Mouse (Mus musculus) natural killer cell, adult 2 months (primary cell): ENCODE results near the gene Bcs1l.
A peak's percentile ranks its signal among the peaks of the same experiment; 100 is the strongest.

Experiments
- DNase-seq, 2 experiments: peaks; one replicate each; pipeline ENCODE4 v3.0.0; 2022; ENCODE audit warnings: low spot score in 2 of 2

The Bcs1l gene

GRCm38 (mm10) chr1:74587773-74588445, at the start of gene Bcs1l, which contains the start of gene Zfp142:
Bcs1l (plus strand) TSS chr1:74588289.
Zfp142 (minus strand) TSS chr1:74588246.
- DNase-seq, result peak; percentile 97 to 98

DNA sequence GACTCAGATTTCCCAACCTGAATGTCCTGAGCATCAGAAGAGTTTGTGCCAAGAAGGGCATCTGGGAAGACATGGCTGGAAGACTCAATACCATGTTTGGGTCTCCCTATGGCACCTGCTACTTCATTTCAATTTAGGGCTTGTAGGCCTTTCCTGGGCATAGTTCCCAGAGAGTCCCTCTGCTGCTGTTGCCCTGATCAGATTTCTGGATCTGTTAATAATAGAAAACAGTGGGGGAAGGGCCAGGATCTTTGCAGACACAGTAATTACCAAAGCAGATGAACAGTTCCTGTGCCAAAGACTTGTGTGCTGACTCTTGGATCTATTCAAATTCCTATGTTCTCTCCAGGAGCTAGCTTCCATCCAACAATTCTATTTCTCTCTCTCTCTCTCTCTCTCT, 49.4 kb upstream of the Bcs1l start:
- DNase-seq, result no peak

- no peak for DNase-seq
Observed at GRCm38 (mm10) chr1:74542451-74542961, 45.6 kb upstream of the Bcs1l start, which contains the start of gene Plcd4. Plcd4 (plus strand) TSS chr1:74542888.

- DNase-seq, result no peak
Observed at GRCm38 (mm10) chr1:74544184-74544583, 43.9 kb upstream of the Bcs1l start, which contains the start of gene Usp37. Usp37 (minus strand) TSS chr1:74544284.

- no peak for DNase-seq
Observed at GRCm38 (mm10) chr1:74559061-74559460, 29.0 kb upstream of the Bcs1l start.

DNA sequence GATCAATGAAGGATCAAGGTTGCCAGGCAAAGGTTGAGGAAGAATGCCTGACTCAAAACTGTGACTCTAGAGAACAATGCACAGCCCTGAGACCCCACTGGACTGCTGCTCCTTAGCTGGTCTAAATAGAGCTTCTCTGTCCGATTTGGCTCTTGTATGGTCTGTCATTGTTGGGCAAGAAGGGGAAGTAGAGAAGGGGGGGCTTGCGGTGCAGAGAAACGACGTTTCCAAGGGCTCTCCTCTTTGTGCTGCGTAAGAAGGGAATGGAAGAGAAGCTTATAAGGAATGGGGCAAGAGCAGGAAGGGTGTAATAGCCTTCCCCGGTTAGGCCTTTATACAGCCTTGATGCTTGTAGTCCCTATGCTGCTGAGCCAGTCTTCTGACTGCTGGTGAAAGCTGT, 22.3 kb upstream of the Bcs1l start:
- no peak for DNase-seq

DNA sequence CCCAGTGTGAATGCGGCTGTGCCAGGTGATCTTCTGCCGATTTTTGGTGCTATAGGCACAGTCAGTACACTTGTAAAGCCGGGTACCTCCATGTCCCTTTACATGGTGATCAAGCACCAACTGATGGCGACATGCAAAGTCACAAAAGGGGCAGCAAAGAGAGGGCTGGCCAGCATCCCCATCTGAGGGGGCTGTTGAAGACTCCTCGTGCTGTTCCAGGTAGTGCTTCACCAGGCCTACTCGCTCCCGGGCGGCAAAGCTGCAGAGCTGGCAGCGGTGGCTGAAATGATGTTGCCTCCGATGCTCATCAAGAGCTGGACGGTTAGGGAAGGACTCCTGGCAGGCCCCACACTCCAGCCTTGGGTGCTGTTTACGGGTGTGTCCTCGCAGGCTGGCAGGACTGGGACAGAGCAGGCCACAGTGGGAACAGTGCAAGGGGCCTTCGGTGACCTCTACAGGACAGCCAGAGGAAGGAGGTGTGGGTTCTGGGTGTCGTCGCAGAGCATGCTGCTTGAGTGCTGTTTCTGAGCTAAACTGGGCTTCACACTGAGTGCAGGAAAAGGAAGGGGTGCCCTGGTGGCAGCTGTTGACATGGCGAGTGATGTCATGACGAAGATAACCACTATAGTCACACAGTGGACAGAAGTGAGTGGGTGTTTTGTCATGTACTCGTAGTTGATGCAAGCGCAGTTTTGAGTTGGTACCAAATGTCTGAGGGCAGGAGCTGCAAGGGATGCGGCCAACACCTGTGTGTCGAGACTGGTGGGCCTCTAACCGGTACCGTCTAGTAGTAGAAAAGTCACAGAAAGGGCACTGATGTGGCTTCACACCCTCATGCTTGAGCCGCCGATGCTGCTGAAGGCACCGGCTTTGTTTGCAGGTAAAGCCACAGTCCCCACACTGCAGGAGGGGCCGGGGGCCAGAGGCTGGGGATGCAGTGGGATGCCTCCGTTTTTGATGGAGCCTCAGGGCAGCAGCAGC, 18.1 kb upstream of the Bcs1l start:
- peak; percentile 23 to 26 for DNase-seq

DNA sequence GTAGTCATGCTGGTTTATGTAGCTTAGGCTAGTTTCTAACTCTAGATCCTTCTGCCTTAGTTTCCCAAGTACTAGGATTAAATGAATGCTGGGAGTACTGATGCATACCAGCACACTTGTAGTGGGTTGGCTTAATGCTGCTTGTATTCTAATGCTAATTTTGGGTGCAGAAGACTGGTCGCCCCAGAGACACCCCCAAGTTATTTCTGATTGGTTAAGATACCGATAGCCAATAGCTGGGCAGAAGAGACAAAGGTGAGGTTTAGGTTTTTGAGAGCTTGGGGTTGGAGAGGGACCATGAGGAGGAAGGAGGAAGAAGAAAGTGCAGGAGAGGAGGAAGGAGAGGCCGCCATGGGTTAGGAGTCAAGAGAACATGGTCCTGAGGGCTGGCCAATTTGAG, 5.5 kb upstream of the Bcs1l start:
- no peak for DNase-seq

DNA sequence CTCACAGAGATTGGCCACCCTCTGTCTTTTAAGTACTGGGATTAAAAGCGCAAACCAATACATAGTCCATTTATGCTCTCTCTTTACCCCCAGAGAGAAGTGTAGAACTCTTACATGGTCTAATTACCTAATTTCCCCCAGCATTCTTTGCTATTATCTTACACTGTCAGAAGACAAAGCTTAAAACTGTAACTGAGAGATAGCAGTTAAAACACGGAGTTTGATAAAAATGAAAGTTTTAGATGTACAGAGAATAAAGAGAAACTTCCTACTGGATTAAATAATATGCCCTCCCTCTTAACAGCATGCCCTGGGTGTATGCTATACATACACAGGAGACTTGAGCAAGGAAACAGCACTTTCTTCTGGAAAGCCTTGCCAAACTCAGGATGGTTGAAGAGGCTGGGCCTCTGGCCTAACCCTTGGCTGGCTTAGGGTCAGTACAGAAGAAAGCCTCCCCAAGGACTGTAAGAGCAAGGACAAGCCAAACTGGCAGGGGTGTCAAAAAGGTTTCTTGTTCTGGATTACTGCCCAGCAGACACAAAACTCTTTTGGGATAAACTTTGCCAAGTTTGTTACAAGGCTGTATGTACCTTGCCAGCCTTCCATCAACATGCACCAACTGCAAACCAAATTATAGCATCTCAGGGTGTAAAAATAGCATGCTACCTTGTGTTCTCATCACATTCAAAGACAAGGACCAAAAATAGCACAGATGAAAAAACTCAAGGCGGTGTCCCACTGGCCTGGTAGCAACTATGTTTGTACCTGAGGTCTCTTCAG, 3.3 kb upstream of the Bcs1l start:
- no peak for DNase-seq

GRCm38 (mm10) chr1:74587233-74587772, 786 bp upstream of the Bcs1l start:
- no peak for DNase-seq

- no peak for DNase-seq
Observed at GRCm38 (mm10) chr1:74594434-74594833, 6.3 kb downstream of the Bcs1l start.

DNA sequence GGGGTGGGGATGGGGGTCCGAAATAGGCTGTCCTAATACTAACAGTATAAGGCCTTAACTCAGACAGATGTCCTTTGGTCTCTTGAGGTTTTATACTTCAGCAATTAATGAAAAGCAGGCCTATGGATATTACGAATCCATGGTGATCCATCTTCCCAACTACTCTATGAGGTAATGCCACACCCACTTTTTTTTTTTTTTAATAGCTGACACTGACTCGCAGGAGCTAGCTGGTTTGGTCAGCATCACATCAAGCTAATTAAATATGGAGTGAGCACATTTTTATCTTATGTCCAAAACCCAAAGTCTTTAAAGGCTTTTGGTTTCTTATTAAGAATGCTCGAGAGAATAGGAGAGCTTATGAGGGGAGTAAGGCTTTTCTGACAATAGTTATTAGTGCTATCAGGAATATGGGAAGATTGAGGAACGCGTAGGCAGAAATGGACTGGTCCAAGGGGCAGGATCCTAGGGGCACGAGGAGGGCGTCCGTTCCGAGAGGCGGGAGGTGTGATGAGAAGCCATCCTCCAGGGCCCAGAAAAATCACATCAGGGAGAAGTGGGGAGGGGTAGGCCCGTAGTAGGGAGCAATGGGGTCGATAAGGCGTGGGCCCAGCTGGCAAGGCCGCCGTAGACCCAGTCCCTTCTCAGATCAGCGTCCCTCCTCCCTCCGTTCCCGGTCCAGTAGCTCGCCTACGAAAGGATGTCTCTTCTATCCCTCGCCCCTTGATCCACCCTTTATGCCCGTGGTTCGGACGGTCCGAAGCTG, 12.6 kb downstream of the Bcs1l start:
- DNase-seq, result no peak

- DNase-seq, result peak; percentile 59 to 73
Observed at GRCm38 (mm10) chr1:74601267-74601962, 13.3 kb downstream of the Bcs1l start, which contains the start of the genes Rnf25 and Stk36. Rnf25 (minus strand) TSS chr1:74601397. Stk36 (plus strand) TSS chr1:74601445.

- DNase-seq, result no peak
Observed at GRCm38 (mm10) chr1:74624183-74624582, 36.1 kb downstream of the Bcs1l start.

DNA sequence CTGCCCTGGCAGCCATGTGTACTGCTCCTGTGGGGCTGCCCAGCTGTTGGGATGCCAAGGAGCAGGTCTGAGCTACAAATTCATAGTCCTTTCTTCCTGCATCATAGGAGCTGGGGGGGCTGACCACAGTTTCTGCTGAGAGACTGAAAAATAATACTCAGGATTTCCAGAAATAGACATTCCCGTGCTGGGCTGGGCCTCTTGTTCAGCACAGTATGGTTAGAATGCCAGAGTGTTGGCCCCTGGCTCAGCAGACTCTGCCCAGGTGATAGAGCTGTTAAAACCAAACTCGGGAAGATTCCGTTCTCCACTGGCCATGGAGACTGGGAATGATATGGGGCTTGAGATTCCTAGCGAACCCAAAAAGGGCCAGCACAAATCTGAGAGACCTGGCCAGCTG, 38.0 kb downstream of the Bcs1l start:
- DNase-seq, result no peak

GRCm38 (mm10) chr1:74628001-74628400, 39.9 kb downstream of the Bcs1l start:
- no peak for DNase-seq

GRCm38 (mm10) chr1:74632734-74633133, 44.6 kb downstream of the Bcs1l start:
- DNase-seq, result no peak
